Mouse (Mus musculus) forebrain, embryonic 10.5 days (tissue): ENCODE measurements around the gene Nanos1. TPM values are rescaled to one million over a fixed set of nuclear protein-coding genes. Genes with fewer than 3 reads are reported as not detected.

Experiments used
- DNase-seq: peaks from one replicate; pipeline ENCODE4 v3.0.0-alpha.2; 2017; ENCODE audit warnings: low spot score; ENCODE audit errors: extremely low spot score
- H3K27ac ChIP-seq: fragments of 300-500 bp; sonication (generic); 2 replicates; pipeline ENCODE4 v1.5.1; 2016; ENCODE audit warnings: mild to moderate bottlenecking
- H3K27me3 ChIP-seq: fragments of 300-500 bp; sonication (generic); 2 replicates; pipeline ENCODE4 v1.6.1; 2016; ENCODE audit warnings: mild to moderate bottlenecking; ENCODE audit not compliant: poor library complexity, severe bottlenecking
- H3K36me3 ChIP-seq: fragments of 300-500 bp; sonication (generic); replicated peaks from 2 replicates; pipeline ENCODE4 v1.6.1; 2016; ENCODE audit warnings: mild to moderate bottlenecking, moderate library complexity
- H3K4me1 ChIP-seq: fragments of 300-500 bp; sonication (generic); 2 replicates; pipeline ENCODE4 v1.6.1; 2016
- H3K4me3 ChIP-seq: fragments of 300-500 bp; sonication (generic); 2 replicates; pipeline ENCODE4 v1.5.1; 2016; ENCODE audit warnings: mild to moderate bottlenecking, moderate library complexity
- H3K9me3 ChIP-seq: fragments of 300-500 bp; sonication (generic); 2 replicates; pipeline ENCODE4 v1.6.1; 2016; ENCODE audit warnings: mild to moderate bottlenecking, moderate library complexity
- WGBS: fragments of 180-500 bp; shearing (Covaris S2); methylation state at CpG from one replicate; pipeline ENCODE4 v1.1.7; 2016; 5-methylcytosine and 5-hydroxymethylcytosine counted together
- microRNA-seq: library from miRNA; unstranded; fragments of <30 nt; microRNA quantifications from one replicate; pipeline ENCODE4, GENCODE M21; 2017
- polyA plus RNA-seq: library from polyadenylated mRNA; unstranded; fragments of >200 nt; fragmentation: Nextera tagmentation; extraction: Ambion mirVana; gene quantifications from 2 replicates; pipeline ENCODE4 v1.2.1, GENCODE M21; 2016

The Nanos1 gene
- polyA plus RNA-seq, 1 experiment from 2014 or later, result 1.4 TPM

DNA sequence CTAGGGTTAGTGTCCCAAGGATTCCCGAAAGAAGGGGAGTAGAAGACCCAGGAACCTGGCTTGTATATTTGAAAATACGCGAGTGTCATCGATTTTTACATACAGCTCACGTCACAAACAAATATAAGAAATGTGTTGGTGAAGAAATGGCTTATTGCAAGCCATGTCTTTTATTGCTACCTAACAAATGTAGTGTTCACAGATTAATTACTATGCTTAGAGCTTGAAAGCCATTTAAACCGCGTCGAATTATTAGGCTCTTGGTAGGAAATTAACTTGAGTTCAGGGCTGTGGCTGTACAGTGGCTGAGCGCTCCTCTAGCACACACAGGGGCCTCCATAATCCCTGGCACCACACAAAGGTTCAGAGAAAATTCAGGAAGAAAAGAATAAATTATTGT, 35.4 kb downstream of the Nanos1 start:
- H3K27ac ChIP-seq, result peak overlapping the region; percentile 99
- peak overlapping the region; percentile 98 for H3K4me3 ChIP-seq
- H3K36me3 ChIP-seq, result peaks cover 9% of the 10 kb centered on the region; the same call in 1 of the 2 replicates
- WGBS, result 19% methylated on average over 9 of the region's 9 CpGs
- no peaks in the 10 kb centered on the region for H3K27me3 ChIP-seq
- no peak for DNase-seq
- no peaks in the 10 kb centered on the region for H3K9me3 ChIP-seq
- H3K4me1 ChIP-seq, result peaks cover 30% of the 10 kb centered on the region

GRCm38 (mm10) chr19:60793170-60793707, 37.5 kb downstream of the Nanos1 start:
- Histone ChIP-seq H3K36me3 (0 out of 2 replicates have a peak, but pooled peaks cover 3% of the 10 kb centered on the region), H3K27me3 (no peaks in the 10 kb centered on the region), H3K9me3 (no peaks in the 10 kb centered on the region), H3K27ac (no peak overlapping the region), H3K4me1 (peaks cover 14% of the 10 kb centered on the region), H3K4me3 (no peak overlapping the region)
- 88% methylated on average over 2 of the region's 2 CpGs for WGBS
- DNase-seq, result no peak

DNA sequence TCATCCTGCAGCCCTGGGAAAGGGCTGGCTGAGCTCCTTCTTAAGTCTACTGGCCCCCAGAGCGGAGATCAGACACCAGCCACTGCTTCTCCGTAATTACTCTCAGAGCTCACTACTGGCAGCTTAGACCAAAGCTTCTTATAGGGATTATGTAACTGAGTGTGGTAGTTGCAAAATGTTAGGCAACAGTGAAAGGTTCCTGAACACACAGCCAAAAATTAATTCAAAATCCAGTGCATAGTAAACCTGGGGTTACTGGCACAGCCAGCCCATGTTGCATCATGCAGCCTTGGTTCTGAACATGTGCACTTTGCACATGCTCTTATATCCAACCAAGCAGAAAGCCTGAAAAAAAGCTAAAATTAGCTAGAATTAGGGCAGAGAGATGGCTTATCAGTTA, 39.5 kb downstream of the Nanos1 start:
- Histone ChIP-seq H3K4me1 (peaks cover 6% of the 10 kb centered on the region), H3K4me3 (no peak overlapping the region), H3K9me3 (no peaks in the 10 kb centered on the region), H3K27me3 (no peaks in the 10 kb centered on the region), H3K36me3 (no peaks in the 10 kb centered on the region), H3K27ac (no peak overlapping the region)
- WGBS, result 72% methylated on average over 2 of the region's 2 CpGs
- DNase-seq, result no peak

DNA sequence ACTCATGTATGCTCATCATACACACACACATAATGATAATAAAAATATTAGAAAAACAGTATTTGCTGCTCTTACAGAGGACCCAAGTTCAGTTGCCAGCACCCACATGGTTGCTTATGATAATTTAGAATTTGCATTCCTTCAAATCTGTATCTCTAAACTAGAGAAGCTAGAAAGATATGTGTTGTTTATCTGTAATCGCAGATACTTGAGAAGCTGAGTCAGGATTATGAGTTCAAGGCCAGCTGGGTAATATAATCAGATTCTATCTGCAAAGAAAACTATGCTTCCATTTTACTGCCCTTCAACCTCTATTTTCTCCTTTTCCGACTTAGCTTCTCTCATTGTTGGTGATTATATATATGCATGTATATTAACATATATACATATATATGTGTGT, 41.6 kb downstream of the Nanos1 start:
- Histone ChIP-seq H3K9me3 (no peaks in the 10 kb centered on the region), H3K27me3 (no peaks in the 10 kb centered on the region), H3K4me1 (no peaks in the 10 kb centered on the region), H3K4me3 (no peak overlapping the region), H3K27ac (no peak overlapping the region), H3K36me3 (no peaks in the 10 kb centered on the region)
- DNase-seq, result no peak
- WGBS, result 90% methylated on average over 2 of the region's 2 CpGs

DNA sequence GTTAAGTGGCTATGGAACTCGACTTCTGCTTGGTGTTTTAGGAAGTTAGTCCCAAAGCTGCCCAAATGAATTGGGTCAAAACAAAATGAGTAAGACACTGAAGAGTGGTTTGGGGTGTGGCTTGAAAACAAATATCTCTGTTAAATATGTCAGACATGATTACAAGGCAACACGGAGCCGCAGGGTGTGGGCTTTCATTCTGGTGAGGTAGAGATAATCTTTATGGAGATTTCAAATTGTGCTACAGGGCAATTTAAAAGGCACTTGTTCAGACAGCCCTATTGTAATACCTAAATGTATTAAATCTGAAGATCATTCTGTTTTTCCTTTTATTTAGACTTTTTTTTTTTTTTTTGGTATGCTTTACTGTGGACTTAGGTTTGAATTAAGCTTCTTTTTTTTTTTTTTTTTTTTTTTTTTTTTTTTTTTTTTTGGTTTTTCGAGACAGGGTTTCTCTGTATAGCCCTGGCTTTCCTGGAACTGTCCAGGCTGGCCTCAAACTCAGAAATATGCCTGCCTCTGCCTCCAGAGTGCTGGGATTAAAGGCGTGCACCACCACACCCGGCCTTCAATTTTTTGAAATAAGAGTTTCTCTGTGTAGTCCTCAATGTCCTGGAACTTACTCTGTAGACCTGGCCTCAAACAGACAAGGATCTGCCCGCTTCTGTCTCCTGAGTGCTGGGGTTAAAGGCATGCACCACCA, 44.2 kb downstream of the Nanos1 start:
- no peak for DNase-seq
- no peaks in the 10 kb centered on the region for H3K36me3 ChIP-seq
- no peaks in the 10 kb centered on the region for H3K9me3 ChIP-seq
- H3K4me1 ChIP-seq, result no peaks in the 10 kb centered on the region
- H3K27ac ChIP-seq, result no peak overlapping the region
- no peaks in the 10 kb centered on the region for H3K27me3 ChIP-seq
- 83% methylated on average over 7 of the region's 7 CpGs for WGBS
- no peak overlapping the region for H3K4me3 ChIP-seq

GRCm38 (mm10) chr19:60804903-60805302, 49.1 kb downstream of the Nanos1 start:
- DNase-seq, result no peak
- 73% methylated on average over 2 of the region's 2 CpGs for WGBS
- no peaks in the 10 kb centered on the region for H3K9me3 ChIP-seq
- no peak overlapping the region for H3K27ac ChIP-seq
- H3K4me3 ChIP-seq, result no peak overlapping the region
- H3K27me3 ChIP-seq, result no peaks in the 10 kb centered on the region
- H3K36me3 ChIP-seq, result no peaks in the 10 kb centered on the region
- no peaks in the 10 kb centered on the region for H3K4me1 ChIP-seq

Small RNA genes within 50 kb of the gene (microRNA-seq; reads per million reads assigned to microRNA genes)
- gene mmu-mir-3084-1, result not detected

Other genes starting within 250 kb of the Nanos1 start
- 24.6 and 26.6 TPM in 2 replicates for gene Cacul1, start 175.0 kb upstream of the Nanos1 start, polyA plus RNA-seq
- gene Eif3a, start 34.7 kb downstream of the Nanos1 start, polyA plus RNA-seq, result 165 and 170 TPM in 2 replicates
- gene Fam45a, start 55.6 kb downstream of the Nanos1 start, polyA plus RNA-seq, result 26.2 and 27.9 TPM in 2 replicates
- gene Sfxn4, start 105.5 kb downstream of the Nanos1 start, polyA plus RNA-seq, result 10.8 and 11.5 TPM in 2 replicates
- gene Prdx3, start 118.6 kb downstream of the Nanos1 start, polyA plus RNA-seq, result 112 and 115 TPM in 2 replicates
- gene Grk5, start 133.8 kb downstream of the Nanos1 start, polyA plus RNA-seq, result 1.9 and 2.0 TPM in 2 replicates